Mouse (Mus musculus) testis, postnatal 10 days (tissue): ENCODE data around the gene Hist1h3c.
"Not testable (repeated sequence)": the region's sequence is repeated elsewhere in the genome, so short reads cannot be mapped to it uniquely, and the experiment has no call there.

Experiments
- DNase-seq: peaks from one replicate; pipeline ENCODE4 v3.0.0; 2021; ENCODE audit warnings: low spot score

Gene Hist1h3c

GRCm38 (mm10) chr13:23757211-23757773 lies 11.9 kb upstream of the Hist1h3c start:
- no peak for DNase-seq

- peak; percentile 84 for DNase-seq
Observed at GRCm38 (mm10) chr13:23756790-23757189, 11.4 kb upstream of the Hist1h3c start, which contains the start of gene Hist1h4b. Hist1h4b (plus strand) TSS chr13:23757013.

- no peak for DNase-seq
Observed at GRCm38 (mm10) chr13:23755000-23755399, 9.6 kb upstream of the Hist1h3c start.

- no peak for DNase-seq
Observed at GRCm38 (mm10) chr13:23753314-23754078, 8.1 kb upstream of the Hist1h3c start.

- DNase-seq: no peak
Observed at GRCm38 (mm10) chr13:23752742-23753172, 7.4 kb upstream of the Hist1h3c start.

- peak; percentile 93 for DNase-seq
Observed at GRCm38 (mm10) chr13:23752067-23752741, 6.8 kb upstream of the Hist1h3c start, which contains the start of gene Hist1h3b. Hist1h3b (plus strand) TSS chr13:23752267.

- no peak for DNase-seq
Observed at GRCm38 (mm10) chr13:23751478-23751956, 6.1 kb upstream of the Hist1h3c start.

- DNase-seq: not testable (repeated sequence)
Observed at GRCm38 (mm10) chr13:23750839-23751477, 5.6 kb upstream of the Hist1h3c start, which contains the start of gene Hist1h2ab. Hist1h2ab (plus strand) TSS chr13:23751126.

- no peak for DNase-seq
Observed at GRCm38 (mm10) chr13:23749563-23750121, 4.2 kb upstream of the Hist1h3c start.

GRCm38 (mm10) chr13:23747892-23748288 lies 2.5 kb upstream of the Hist1h3c start:
- DNase-seq: no peak

GRCm38 (mm10) chr13:23747081-23747891 lies 1.9 kb upstream of the Hist1h3c start:
- DNase-seq: no peak

GRCm38 (mm10) chr13:23746201-23747080 lies 1.0 kb upstream of the Hist1h3c start, which contains the start of gene Hist1h2bb:
Hist1h2bb (plus strand) TSS chr13:23746734.
- peak; percentile 78 for DNase-seq

GRCm38 (mm10) chr13:23744421-23745380 lies 701 bp downstream of the Hist1h3c start:
- DNase-seq: no peak

GRCm38 (mm10) chr13:23743963-23744362 lies 1.4 kb downstream of the Hist1h3c start:
- DNase-seq: no peak

- DNase-seq: no peak
Observed at GRCm38 (mm10) chr13:23743215-23743614, 2.2 kb downstream of the Hist1h3c start.

GRCm38 (mm10) chr13:23742007-23742406 lies 3.4 kb downstream of the Hist1h3c start:
- no peak for DNase-seq

- DNase-seq: no peak
Observed at GRCm38 (mm10) chr13:23740910-23741309, 4.5 kb downstream of the Hist1h3c start.

- DNase-seq: no peak
Observed at GRCm38 (mm10) chr13:23740256-23740840, 5.1 kb downstream of the Hist1h3c start.
